Mouse (Mus musculus): ENCODE measurements around the gene Cxcl15. TPM values are rescaled to one million over a fixed set of nuclear protein-coding genes. Genes with fewer than 3 reads are reported as not detected.

Cxcl15 gene
- polyA plus RNA-seq, 1 experiment, result not detected

DNA sequence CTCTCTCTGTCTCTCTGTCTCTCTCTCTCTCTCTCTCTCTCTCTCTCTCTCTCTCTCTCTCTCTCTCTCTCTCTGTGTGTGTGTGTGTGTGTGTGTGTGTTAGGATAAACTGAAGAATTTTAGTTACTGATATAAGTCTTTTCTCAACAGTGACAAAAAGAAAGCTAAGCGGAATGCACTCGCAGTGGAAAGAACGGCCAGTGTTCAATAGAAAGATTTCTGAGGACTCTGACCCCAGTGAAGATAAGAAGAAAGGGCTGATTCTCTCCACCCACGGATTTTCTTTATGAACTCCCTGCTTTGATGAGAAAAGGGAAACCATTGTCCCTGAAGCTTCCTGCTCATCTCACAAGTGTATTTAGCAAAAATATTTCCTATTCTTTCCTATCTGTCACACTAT lies 34.0 kb upstream of the Cxcl15 start:
- Histone ChIP-seq H3K4me2 (ENCODE audit: low read depth) (no peak overlapping the region), H3K79me2 (ENCODE audit: control insufficient read depth, insufficient read depth) (no peaks in the 10 kb centered on the region)
- TF ChIP-seq TCF3 (IDR thresholded peaks at IDR 0.05; ENCODE audit: insufficient read length, low read depth) (no peak), POLR2A (IDR thresholded peaks at IDR 0.05; ENCODE audit: insufficient read length, low read depth) (no peak), SRF (IDR thresholded peaks at IDR 0.05; ENCODE audit: control insufficient read depth, insufficient read length, low read depth) (no peak), MAX (IDR thresholded peaks at IDR 0.05; ENCODE audit: low read depth) (no peak), TCF12 (IDR thresholded peaks at IDR 0.05; ENCODE audit: insufficient read depth, poor library complexity, severe bottlenecking) (no peak), CEBPB (IDR thresholded peaks at IDR 0.05; ENCODE audit: insufficient read depth, poor library complexity, severe bottlenecking) (no peak), POLR2AphosphoS2 (IDR thresholded peaks at IDR 0.05; ENCODE audit: insufficient read length, low read depth) (no peak), E2F4 (IDR thresholded peaks at IDR 0.05; ENCODE audit: insufficient read depth) (no peak), REST (IDR thresholded peaks at IDR 0.05; ENCODE audit: insufficient read depth, insufficient read length) (no peak), MYOG (IDR thresholded peaks at IDR 0.05; ENCODE audit: control insufficient read depth in 1 of 3, insufficient read depth in 1 of 3, insufficient read length in 2 of 3, low read depth in 2 of 3) (no peak)

DNA sequence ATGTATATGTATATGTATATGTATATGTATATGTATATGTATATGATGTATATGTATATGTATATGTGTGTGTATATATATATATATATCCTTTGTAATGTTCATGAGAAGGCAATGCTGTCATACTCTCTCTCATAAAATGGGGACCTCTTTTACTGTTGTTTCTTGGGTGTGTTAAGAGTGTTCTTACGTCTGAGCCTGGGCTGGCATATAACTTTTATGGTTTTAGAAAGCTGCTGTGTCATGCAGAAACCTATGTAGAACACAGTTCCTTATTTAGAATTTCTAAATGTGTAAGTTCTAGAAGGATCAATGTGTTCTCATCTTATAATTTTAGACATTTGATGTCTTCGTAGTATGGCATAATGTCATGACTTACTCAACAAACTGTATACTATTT lies 33.5 kb upstream of the Cxcl15 start:
- TF ChIP-seq TCF3 (IDR thresholded peaks at IDR 0.05; ENCODE audit: insufficient read length, low read depth) (no peak), E2F4 (IDR thresholded peaks at IDR 0.05; ENCODE audit: insufficient read depth) (no peak)
- no peaks in the 10 kb centered on the region for H3K27me3 ChIP-seq (ENCODE audit: control insufficient read depth, insufficient read depth, insufficient read length)
- H3K4me2 ChIP-seq (ENCODE audit: low read depth), result no peak overlapping the region
- H3K36me3 ChIP-seq (ENCODE audit: control insufficient read depth, insufficient read depth), result no peaks in the 10 kb centered on the region
- no peak overlapping the region for H3K4me3 ChIP-seq
- H3ac ChIP-seq (ENCODE audit: control insufficient read depth, insufficient read length), result no peak overlapping the region
- H3K79me2 ChIP-seq (ENCODE audit: control insufficient read depth, insufficient read depth), result no peaks in the 10 kb centered on the region

More for the DNA sequence above, 34.0 kb upstream of the Cxcl15 start:
- Histone ChIP-seq H3K4me3 (peak overlapping the region; percentile 15), H3ac (ENCODE audit: control insufficient read depth, insufficient read length) (no peak overlapping the region), H3K36me3 (ENCODE audit: control insufficient read depth, insufficient read depth) (no peaks in the 10 kb centered on the region), H3K27me3 (ENCODE audit: control insufficient read depth, insufficient read depth, insufficient read length) (no peaks in the 10 kb centered on the region)

DNA sequence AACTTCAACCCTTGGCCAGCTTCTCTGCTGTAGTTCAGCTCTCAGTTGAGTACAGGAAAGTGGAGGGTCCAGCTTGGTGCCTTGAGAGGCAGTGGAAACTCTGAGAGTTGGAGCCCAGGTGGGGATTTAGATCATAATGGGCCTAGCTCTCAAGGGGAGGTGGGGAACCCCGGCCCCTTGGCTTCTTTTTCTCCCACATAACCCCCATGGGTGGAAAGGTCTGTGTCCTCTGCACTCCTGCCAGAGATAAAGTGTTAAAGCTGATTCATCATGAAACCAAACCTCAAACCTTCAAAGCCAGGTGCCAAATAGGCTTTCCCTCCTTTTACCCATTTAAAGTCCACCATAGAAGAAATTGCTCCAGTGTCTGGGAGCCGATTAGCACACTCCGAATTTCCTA lies 32.5 kb upstream of the Cxcl15 start:
- TF ChIP-seq TCF12 (IDR thresholded peaks at IDR 0.05; ENCODE audit: insufficient read depth, poor library complexity, severe bottlenecking) (no peak), SRF (IDR thresholded peaks at IDR 0.05; ENCODE audit: control insufficient read depth, insufficient read length, low read depth) (no peak), MYOD1 (IDR thresholded peaks at IDR 0.05; ENCODE audit: control insufficient read depth in 1 of 3, insufficient read length in 2 of 3, low read depth in 2 of 3) (no peak), POLR2A (IDR thresholded peaks at IDR 0.05; ENCODE audit: insufficient read length, low read depth) (no peak), MAX (IDR thresholded peaks at IDR 0.05; ENCODE audit: low read depth) (no peak), CEBPB (IDR thresholded peaks at IDR 0.05; ENCODE audit: insufficient read depth, poor library complexity, severe bottlenecking) (no peak), POLR2AphosphoS2 (IDR thresholded peaks at IDR 0.05; ENCODE audit: insufficient read length, low read depth) (no peak), E2F4 (IDR thresholded peaks at IDR 0.05; ENCODE audit: insufficient read depth) (no peak), MYOG (IDR thresholded peaks at IDR 0.05; ENCODE audit: control insufficient read depth in 1 of 3, insufficient read depth in 1 of 3, insufficient read length in 2 of 3, low read depth in 2 of 3) (no peak)
- H3K4me2 ChIP-seq (ENCODE audit: low read depth), result no peak overlapping the region
- no peaks in the 10 kb centered on the region for H3K36me3 ChIP-seq (ENCODE audit: control insufficient read depth, insufficient read depth)
- no peak overlapping the region for H3K4me3 ChIP-seq
- H3K79me2 ChIP-seq (ENCODE audit: control insufficient read depth, insufficient read depth), result no peaks in the 10 kb centered on the region
- no peak overlapping the region for H3ac ChIP-seq (ENCODE audit: control insufficient read depth, insufficient read length)
- no peaks in the 10 kb centered on the region for H3K27me3 ChIP-seq (ENCODE audit: control insufficient read depth, insufficient read depth, insufficient read length)

DNA sequence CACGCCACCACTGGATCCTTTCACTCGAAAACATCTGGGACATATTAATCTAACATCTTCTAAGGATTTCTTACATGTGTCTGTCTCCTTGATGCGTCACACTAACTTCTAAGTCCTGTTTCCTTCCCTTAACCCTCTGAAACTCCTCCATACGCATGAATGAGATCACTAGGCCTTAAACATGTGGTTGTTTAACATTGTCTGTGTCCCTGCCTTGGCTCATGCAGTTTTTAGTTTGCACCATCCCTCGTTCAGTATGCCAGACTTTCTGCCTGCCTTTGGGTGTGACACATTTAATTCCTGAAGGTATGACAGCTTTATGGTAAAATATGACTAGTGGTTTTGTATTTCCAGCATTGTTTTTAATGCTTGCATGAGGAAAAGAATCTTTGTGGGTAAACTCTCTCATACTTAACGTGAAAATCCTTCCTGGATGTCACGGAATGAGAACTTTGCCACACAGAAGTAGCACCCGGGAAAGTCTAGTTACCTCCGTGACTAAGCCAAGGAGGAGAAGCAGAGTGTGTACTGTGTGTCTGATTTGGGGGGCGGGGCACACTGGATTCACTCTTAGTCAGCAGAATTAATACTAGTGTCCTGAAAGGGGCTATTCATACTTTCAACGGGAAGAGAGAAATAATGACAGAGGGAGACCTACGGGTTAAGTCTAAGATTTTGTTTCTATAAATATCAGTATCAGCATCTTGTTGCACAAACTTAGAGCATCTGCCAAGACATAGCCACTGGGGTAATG lies 30.2 kb upstream of the Cxcl15 start:
- no peak for TF ChIP-seq REST (IDR thresholded peaks at IDR 0.05; ENCODE audit: insufficient read depth, insufficient read length)
- TF ChIP-seq CEBPB (IDR thresholded peaks at IDR 0.05; ENCODE audit: insufficient read depth, poor library complexity, severe bottlenecking), result no peak
- no peak for TF ChIP-seq SRF (IDR thresholded peaks at IDR 0.05; ENCODE audit: control insufficient read depth, insufficient read length, low read depth)
- TF ChIP-seq POLR2AphosphoS2 (IDR thresholded peaks at IDR 0.05; ENCODE audit: insufficient read length, low read depth), result no peak
- no peak for TF ChIP-seq TCF3 (IDR thresholded peaks at IDR 0.05; ENCODE audit: insufficient read length, low read depth)

DNA sequence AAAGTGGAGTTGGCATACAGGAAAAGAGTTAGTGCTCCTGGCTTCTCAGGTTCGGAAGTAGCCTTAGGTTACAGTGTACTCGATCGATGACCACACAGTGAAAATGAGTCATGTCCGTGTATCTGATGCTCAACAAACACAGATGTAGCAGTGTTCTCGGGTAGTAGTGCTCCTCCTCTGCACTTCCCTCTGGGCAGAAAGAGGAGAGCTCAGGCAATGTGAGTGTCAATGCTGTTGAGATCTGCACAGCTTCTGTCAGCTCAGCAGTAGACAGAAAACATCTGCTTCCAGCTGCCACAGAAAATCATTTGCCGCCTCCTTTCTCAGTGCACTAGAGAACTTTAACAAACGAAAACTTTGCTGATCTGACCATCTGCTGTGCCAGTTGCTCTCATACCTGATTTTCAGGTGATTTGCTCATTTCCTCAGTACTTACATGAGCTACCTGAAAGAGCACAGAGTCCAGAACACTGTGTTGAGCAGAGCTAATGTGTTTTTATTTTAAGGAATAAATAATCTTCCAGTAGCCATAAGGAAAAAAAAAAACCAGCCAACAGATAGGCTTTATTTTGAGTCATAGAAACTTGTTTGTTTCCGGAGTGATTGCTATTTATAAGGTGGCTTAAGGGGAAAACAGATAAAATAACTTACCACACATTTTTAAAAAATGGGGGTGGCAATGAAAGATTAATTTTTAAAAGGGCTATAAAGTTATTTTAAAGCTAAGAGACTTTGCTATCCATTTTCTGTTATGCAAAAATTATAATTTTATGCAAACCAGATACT lies 28.3 kb upstream of the Cxcl15 start:
- Histone ChIP-seq H3K4me2 (ENCODE audit: low read depth) (peak overlapping the region; percentile 25), H3K36me3 (ENCODE audit: control insufficient read depth, insufficient read depth) (no peaks in the 10 kb centered on the region), H3ac (ENCODE audit: control insufficient read depth, insufficient read length) (no peak overlapping the region), H3K79me2 (ENCODE audit: control insufficient read depth, insufficient read depth) (no peaks in the 10 kb centered on the region), H3K4me3 (no peak overlapping the region), H3K27me3 (ENCODE audit: control insufficient read depth, insufficient read depth, insufficient read length) (no peaks in the 10 kb centered on the region)
- TF ChIP-seq MYOG (IDR thresholded peaks at IDR 0.05; ENCODE audit: control insufficient read depth in 1 of 3, insufficient read depth in 1 of 3, insufficient read length in 2 of 3, low read depth in 2 of 3) (no peak), MAX (IDR thresholded peaks at IDR 0.05; ENCODE audit: low read depth) (no peak), CEBPB (IDR thresholded peaks at IDR 0.05; ENCODE audit: insufficient read depth, poor library complexity, severe bottlenecking) (no peak), REST (IDR thresholded peaks at IDR 0.05; ENCODE audit: insufficient read depth, insufficient read length) (no peak), POLR2AphosphoS2 (IDR thresholded peaks at IDR 0.05; ENCODE audit: insufficient read length, low read depth) (no peak), USF1 (IDR thresholded peaks at IDR 0.05; ENCODE audit: low read depth) (no peak), MYOD1 (IDR thresholded peaks at IDR 0.05; ENCODE audit: control insufficient read depth in 1 of 3, insufficient read length in 2 of 3, low read depth in 2 of 3) (no peak), POLR2A (IDR thresholded peaks at IDR 0.05; ENCODE audit: insufficient read length, low read depth) (no peak), TCF12 (IDR thresholded peaks at IDR 0.05; ENCODE audit: insufficient read depth, poor library complexity, severe bottlenecking) (no peak), SRF (IDR thresholded peaks at IDR 0.05; ENCODE audit: control insufficient read depth, insufficient read length, low read depth) (no peak), TCF3 (IDR thresholded peaks at IDR 0.05; ENCODE audit: insufficient read length, low read depth) (no peak), E2F4 (IDR thresholded peaks at IDR 0.05; ENCODE audit: insufficient read depth) (no peak)

More for the DNA sequence above, 30.2 kb upstream of the Cxcl15 start:
- no peak overlapping the region for H3K4me3 ChIP-seq
- H3K4me2 ChIP-seq (ENCODE audit: low read depth), result peak overlapping the region; percentile 64
- H3K36me3 ChIP-seq (ENCODE audit: control insufficient read depth, insufficient read depth), result no peaks in the 10 kb centered on the region
- no peaks in the 10 kb centered on the region for H3K79me2 ChIP-seq (ENCODE audit: control insufficient read depth, insufficient read depth)
- H3ac ChIP-seq (ENCODE audit: control insufficient read depth, insufficient read length), result no peak overlapping the region
- no peaks in the 10 kb centered on the region for H3K27me3 ChIP-seq (ENCODE audit: control insufficient read depth, insufficient read depth, insufficient read length)
